Comparison of ENCODE assay signal across 17 mouse cellular contexts in the genomic region with DNA sequence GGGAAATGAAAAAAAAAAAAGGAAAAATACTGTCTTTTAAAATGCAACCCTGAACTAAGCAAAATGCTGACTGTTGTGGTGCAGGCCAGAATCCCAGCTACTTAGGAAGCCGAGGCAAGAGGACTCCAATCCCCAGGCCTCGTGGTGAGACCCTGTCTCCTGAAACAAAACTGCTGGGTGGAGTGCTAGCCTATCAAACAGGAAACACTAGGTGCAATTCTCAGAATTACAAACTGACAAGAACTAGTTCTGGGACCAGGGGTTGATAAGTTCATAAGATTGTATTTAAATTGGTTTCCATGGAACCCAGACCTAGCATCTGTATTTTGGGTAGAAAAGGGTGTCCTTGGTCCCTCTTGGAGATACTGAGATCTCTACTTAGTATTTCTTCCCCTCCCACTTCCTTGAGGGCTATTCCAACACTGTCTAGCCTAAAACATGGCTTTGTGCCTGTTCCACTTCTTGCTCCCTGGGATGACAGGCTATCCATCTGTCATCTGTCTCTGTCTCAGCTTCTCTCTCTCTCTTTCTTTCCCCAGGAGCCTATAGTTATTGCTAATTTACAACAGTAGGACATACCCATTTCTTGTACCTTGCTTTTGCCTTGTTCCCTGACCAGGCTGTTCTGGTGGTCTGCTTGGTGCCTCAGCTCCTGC. TPM values are rescaled to one million over a fixed set of nuclear protein-coding genes. Genes with fewer than 3 reads are reported as not detected.
DNase-seq lines count a peak whose midpoint lies in the region; ATAC-seq and TF ChIP-seq lines count a peak whose summit lies in the region.
"Had no signal": no experiment of that assay in that cellular context is flagged by ENCODE, and none has a peak within 500 bp of the region (broad histone marks: within the 10 kb centered on the region; RNA-seq: fewer than 3 reads in every experiment).

No protein-coding gene starts in this region.

- peaks cover 21% of the 10 kb centered on the region for H3K4me1 ChIP-seq in cerebellum, adult 2 months (ENCODE audit: control insufficient read depth, insufficient read depth, low read length)
- H3K4me1 ChIP-seq in liver, postnatal 0 days (ENCODE audit: insufficient read depth), result no peaks in the 10 kb centered on the region
- H3K4me1 ChIP-seq in forebrain, embryonic 14.5 days (ENCODE audit: control insufficient read depth, insufficient read depth, low read length), result no peaks in the 10 kb centered on the region
- H3K4me1 ChIP-seq in forebrain, embryonic 11.5 days (replicated peaks; ENCODE audit: control insufficient read depth, insufficient read depth, low read length), result no peaks in the 10 kb centered on the region
- H3K4me1 ChIP-seq: embryonic facial prominence, embryonic 10.5 days; forebrain, embryonic 15.5 days; hindbrain, embryonic 12.5 days; midbrain, embryonic 13.5 days; neural tube, embryonic 12.5 days had no signal

- 0 out of 2 replicates have a peak, but pooled peaks have one; percentile 35 for TF ChIP-seq EP300 in liver, postnatal 0 days (IDR thresholded peaks at IDR 0.05; ENCODE audit: low read depth)

- peak; percentile 78 for ATAC-seq in common myeloid progenitor, adult 5-6 weeks (replicated peaks; ENCODE audit: low read depth, poor library complexity, severe bottlenecking)
- no peak for ATAC-seq in liver, postnatal 0 days
- ATAC-seq in forebrain, embryonic 14.5 days, result no peak
- ATAC-seq in forebrain, embryonic 11.5 days (replicated peaks; ENCODE audit: low FRiP score), result no peak
- ATAC-seq: forebrain, embryonic 15.5 days; inflammation-experienced regulatory T-cells, adult 6 months; midbrain, embryonic 13.5 days had no signal

- H3K27me3 ChIP-seq in cerebellum, adult 2 months (ENCODE audit: control insufficient read depth, insufficient read depth, low read length), result no peaks in the 10 kb centered on the region
- H3K27me3 ChIP-seq in liver, postnatal 0 days (ENCODE audit: insufficient read depth, low read length), result no peaks in the 10 kb centered on the region
- no peaks in the 10 kb centered on the region for H3K27me3 ChIP-seq in forebrain, embryonic 14.5 days (replicated peaks; ENCODE audit: control insufficient read depth, insufficient read depth, low read length)
- H3K27me3 ChIP-seq in forebrain, embryonic 11.5 days (ENCODE audit: control insufficient read depth, insufficient read depth, low read length), result no peaks in the 10 kb centered on the region
- H3K27me3 ChIP-seq: forebrain, embryonic 15.5 days; hindbrain, embryonic 12.5 days; midbrain, embryonic 13.5 days; neural tube, embryonic 12.5 days had no signal

- 62% methylated on average over 2 of the region's 2 CpGs for WGBS in cerebellum, adult 2 months
- WGBS in liver, postnatal 0 days (ENCODE audit: insufficient replicate concordance), result 31% methylated on average over 2 of the region's 2 CpGs
- 66% methylated on average over 2 of the region's 2 CpGs for WGBS in forebrain, embryonic 14.5 days
- 79% methylated on average over 2 of the region's 2 CpGs for WGBS in forebrain, embryonic 11.5 days

- intact Hi-C loops in heart, postnatal 25 days (cut with DNase I), result no loop called here

- TF ChIP-seq POLR2A in cerebellum, adult 2 months (IDR thresholded peaks at IDR 0.05; ENCODE audit: borderline replicate concordance, insufficient read depth, low read length), result no peak

- no peak overlapping the region for H3K4me3 ChIP-seq in cerebellum, adult 2 months (replicated peaks; ENCODE audit: insufficient read depth, low read depth, low read length)
- no peak overlapping the region for H3K4me3 ChIP-seq in liver, postnatal 0 days (ENCODE audit: low read depth, low read length)
- H3K4me3 ChIP-seq in forebrain, embryonic 14.5 days (ENCODE audit: low read depth, low read length), result no peak overlapping the region
- no peak overlapping the region for H3K4me3 ChIP-seq in forebrain, embryonic 11.5 days (ENCODE audit: low read depth, low read length)
- H3K4me3 ChIP-seq: embryonic facial prominence, embryonic 10.5 days; forebrain, embryonic 15.5 days; hindbrain, embryonic 12.5 days; midbrain, embryonic 13.5 days; neural tube, embryonic 12.5 days had no signal

- no peaks in the 10 kb centered on the region for H3K36me3 ChIP-seq in liver, postnatal 0 days (replicated peaks; ENCODE audit: insufficient read depth, low read length)
- H3K36me3 ChIP-seq in forebrain, embryonic 14.5 days (ENCODE audit: control insufficient read depth, insufficient read depth, low read length), result no peaks in the 10 kb centered on the region
- H3K36me3 ChIP-seq in forebrain, embryonic 11.5 days (ENCODE audit: control insufficient read depth, insufficient read depth, low read length), result no peaks in the 10 kb centered on the region
- H3K36me3 ChIP-seq: embryonic facial prominence, embryonic 10.5 days; forebrain, embryonic 15.5 days; hindbrain, embryonic 12.5 days; midbrain, embryonic 13.5 days; neural tube, embryonic 12.5 days had no signal

- no peak for TF ChIP-seq CTCF in cerebellum, adult 2 months (IDR thresholded peaks at IDR 0.05; ENCODE audit: borderline replicate concordance, insufficient read depth, low read depth, low read length)
- no peak for TF ChIP-seq CTCF in liver, postnatal 0 days (IDR thresholded peaks at IDR 0.05; ENCODE audit: low read depth)

- DNase-seq in MEL-GATA-1-ER (ENCODE audit: extremely low read depth, low read depth), result peak; percentile 86
- peak; percentile 39 to 81 for DNase-seq in cerebellum, adult 2 months
- DNase-seq in liver, postnatal 0 days, result no peak
- DNase-seq in heart, postnatal 25 days (ENCODE audit: low spot score), result no peak
- no peak for DNase-seq in forebrain, embryonic 14.5 days (ENCODE audit: low spot score)
- no peak for DNase-seq in forebrain, embryonic 11.5 days (ENCODE audit: low spot score)
- DNase-seq: kidney, adult 2 months; kidney, postnatal 10 days; right cerebral cortex, postnatal 4 days; thymus, postnatal 36 days had no signal

- H3K9me3 ChIP-seq in liver, postnatal 0 days (ENCODE audit: low read length), result no peaks in the 10 kb centered on the region
- H3K9me3 ChIP-seq in forebrain, embryonic 14.5 days (replicated peaks; ENCODE audit: control insufficient read depth, low read length), result no peaks in the 10 kb centered on the region
- H3K9me3 ChIP-seq in forebrain, embryonic 11.5 days (ENCODE audit: control insufficient read depth, low read length), result no peaks in the 10 kb centered on the region; the same call in 1 of the 2 replicates
- H3K9me3 ChIP-seq: midbrain, embryonic 13.5 days had no signal

- no peak overlapping the region for H3K4me2 ChIP-seq in liver, postnatal 0 days (ENCODE audit: low read depth, low read length)
- H3K4me2 ChIP-seq in forebrain, embryonic 14.5 days (ENCODE audit: low read length), result no peak overlapping the region
- H3K4me2 ChIP-seq in forebrain, embryonic 11.5 days (ENCODE audit: low read depth, low read length, severe bottlenecking), result no peak overlapping the region
- H3K4me2 ChIP-seq: forebrain, embryonic 15.5 days; hindbrain, embryonic 12.5 days; midbrain, embryonic 13.5 days; neural tube, embryonic 12.5 days had no signal

- H3K27ac ChIP-seq in cerebellum, adult 2 months (ENCODE audit: insufficient read depth, low read length), result no peak overlapping the region
- H3K27ac ChIP-seq in liver, postnatal 0 days (ENCODE audit: low read depth), result no peak overlapping the region
- H3K27ac ChIP-seq in forebrain, embryonic 14.5 days (ENCODE audit: low read depth, low read length), result no peak overlapping the region
- H3K27ac ChIP-seq in forebrain, embryonic 11.5 days (ENCODE audit: low read depth, low read length), result no peak overlapping the region
- H3K27ac ChIP-seq: embryonic facial prominence, embryonic 10.5 days; forebrain, embryonic 15.5 days; hindbrain, embryonic 12.5 days; midbrain, embryonic 13.5 days; neural tube, embryonic 12.5 days had no signal

- no peak overlapping the region for H3K9ac ChIP-seq in liver, postnatal 0 days (replicated peaks)
- H3K9ac ChIP-seq in forebrain, embryonic 14.5 days (ENCODE audit: low read length), result no peak overlapping the region
- H3K9ac ChIP-seq in forebrain, embryonic 11.5 days (ENCODE audit: low read length), result no peak overlapping the region
- H3K9ac ChIP-seq: forebrain, embryonic 15.5 days; hindbrain, embryonic 12.5 days; midbrain, embryonic 13.5 days; neural tube, embryonic 12.5 days had no signal

RNA-seq across cellular contexts. Expression of gene Fam107b, which starts 24.5 kb away (rescaled TPM):
- 63.7 and 68.3 TPM in 2 replicates for polyA plus RNA-seq in cerebellum, adult 2 months (2012; rRNA removed)
- total RNA-seq in common myeloid progenitor, adult 5-6 weeks (2017), result 812 and 826 TPM in 2 replicates
- 20.5 and 23.1 TPM in 2 replicates for polyA plus RNA-seq in liver, postnatal 0 days (2015; fragmentation: Nextera tagmentation; extraction: Ambion mirVana)
- total RNA-seq in heart, postnatal 25 days (2021), result 1 to 10 TPM; 6.8 to 8.2 TPM
- 75.4 and 77.3 TPM in 2 replicates for polyA plus RNA-seq in forebrain, embryonic 14.5 days (2014; fragmentation: Nextera tagmentation; extraction: Ambion mirVana)
- 53.0 and 56.7 TPM in 2 replicates for polyA plus RNA-seq in forebrain, embryonic 11.5 days (2014; fragmentation: Nextera tagmentation; extraction: Ambion mirVana)

Comparison
In these comparisons a context has a peak if more than half of its experiments do, and no peak if none do; other contexts are left out.
1. DNase-seq: peak in MEL-GATA-1-ER (single experiment) and cerebellum, adult 2 months (2 of 2); none in liver, postnatal 0 days (single experiment), heart, postnatal 25 days (single experiment), forebrain, embryonic 14.5 days (single experiment) and forebrain, embryonic 11.5 days (single experiment).